Mouse (Mus musculus) spleen, adult 2 months (tissue): Measurements from ENCODE around the gene B3galt5. TPM values are rescaled to one million over a fixed set of nuclear protein-coding genes. Genes with fewer than 3 reads are reported as not detected.
A peak's percentile ranks its signal among the peaks of the same experiment; 100 is the strongest.

ENCODE experiments used
- DNase-seq, 2 experiments: peaks; one replicate each; pipeline versions ENCODE4 v3.0.0 to v3.0.0-alpha.2; 2012 to 2021; ENCODE audit warnings: low spot score in 2 of 2, low read depth in 1 of 2
- H3K27ac ChIP-seq: fragments of 200-500 bp; 2 replicates; pipeline ENCODE4 v1.5.1; 2012; ENCODE audit warnings: low read length, inconsistent platforms; ENCODE audit not compliant: insufficient read depth
- H3K27me3 ChIP-seq: fragments of 200-500 bp; 2 replicates; pipeline ENCODE4 v1.6.1; 2012; ENCODE audit warnings: mild to moderate bottlenecking, moderate library complexity, low read length, inconsistent platforms; ENCODE audit not compliant: control insufficient read depth, insufficient read depth
- H3K36me3 ChIP-seq: fragments of 200-500 bp; 2 replicates; pipeline ENCODE4 v1.6.1; 2012; ENCODE audit warnings: mild to moderate bottlenecking, low read length, inconsistent platforms; ENCODE audit not compliant: control insufficient read depth, insufficient read depth
- H3K4me1 ChIP-seq: fragments of 200-500 bp; 2 replicates; pipeline ENCODE4 v1.6.1; 2011; ENCODE audit warnings: inconsistent platforms; ENCODE audit not compliant: control insufficient read depth, insufficient read depth, insufficient read length
- H3K4me3 ChIP-seq: fragments of 200-500 bp; 2 replicates; pipeline ENCODE4 v1.5.1; 2011; ENCODE audit warnings: mild to moderate bottlenecking, inconsistent platforms; ENCODE audit not compliant: insufficient read depth, insufficient read length; ENCODE audit errors: extremely low read depth
- CTCF ChIP-seq: fragments of 200-500 bp; IDR thresholded peaks from 2 replicates; pipeline ENCODE4 v1.5.1; 2011; ENCODE audit warnings: mild to moderate bottlenecking, inconsistent platforms; ENCODE audit not compliant: insufficient read depth, insufficient read length, insufficient replicate concordance; ENCODE audit errors: extremely low read depth
- POLR2A ChIP-seq: fragments of 200-500 bp; IDR thresholded peaks from 2 replicates; pipeline ENCODE4 v1.6.1; 2011; ENCODE audit warnings: low read depth, low read length, inconsistent platforms
- WGBS: fragments of 180-500 bp; shearing (Covaris S2); methylation state at CpG from one replicate; pipeline ENCODE4 v1.1.7; 2018; 5-methylcytosine and 5-hydroxymethylcytosine counted together
- polyA plus RNA-seq: library from polyadenylated mRNA; depleted of rRNA; stranded (reverse); fragments of >200 nt; gene quantifications from 2 replicates; pipeline ENCODE4 v1.2.3, GENCODE M21; 2012; rRNA removed

B3galt5 gene
- polyA plus RNA-seq, 1 experiment, result 0.13 TPM

- TF ChIP-seq CTCF (peak; percentile 48; the same call in 1 of the 2 replicates), POLR2A (no peak)
- DNase-seq, result peak; percentile 42 to 50
These were observed 122.3 kb downstream of the B3galt5 start for GRCm38 (mm10) chr16:96357903-96358302.

DNA sequence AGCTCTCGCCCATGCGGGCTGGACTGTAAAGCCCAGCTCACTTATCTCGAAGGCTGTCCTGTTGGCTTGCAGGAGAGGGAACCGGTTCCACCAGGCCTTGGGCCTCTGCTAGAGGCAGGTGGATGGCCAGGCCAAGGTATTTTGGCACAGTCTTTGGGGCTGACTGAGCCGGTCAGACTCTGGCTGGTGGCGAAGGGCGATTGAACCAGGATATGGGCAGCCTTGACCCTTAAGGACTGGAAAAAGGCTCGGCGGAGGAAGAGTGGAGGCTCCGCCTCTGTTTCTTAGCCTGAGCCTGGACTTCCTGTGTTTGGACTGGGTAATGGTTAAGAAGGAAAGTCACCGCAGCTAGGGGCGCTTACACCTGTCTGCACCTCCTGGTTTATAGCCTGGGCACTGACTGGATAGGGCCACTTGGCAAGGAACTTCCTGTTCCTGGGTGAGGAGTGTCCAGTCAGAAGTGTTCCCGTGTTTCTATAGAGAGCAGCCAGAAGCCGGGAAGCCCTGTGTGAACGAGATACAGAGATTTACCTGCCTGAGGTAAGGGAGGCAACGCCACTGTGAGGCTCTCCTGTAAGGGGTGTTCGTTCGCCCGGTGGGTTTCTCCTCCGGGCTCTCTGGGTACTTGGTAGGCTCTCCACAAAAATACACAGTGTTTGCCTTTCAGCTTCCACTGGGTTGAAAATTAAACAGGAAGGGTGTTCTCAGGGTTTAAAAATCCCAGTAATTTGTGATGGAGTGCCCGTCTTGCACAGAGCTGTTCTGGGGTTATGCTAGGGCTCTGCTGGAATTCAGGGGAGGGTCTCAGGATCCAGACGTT lies 125.9 kb downstream of the B3galt5 start:
- no peaks in the 10 kb centered on the region for H3K27me3 ChIP-seq
- no peaks in the 10 kb centered on the region; the same call in 1 of the 2 replicates for H3K4me1 ChIP-seq
- no peak overlapping the region for H3K4me3 ChIP-seq
- no peak for DNase-seq
- WGBS, result 72% methylated on average over 22 of the region's 22 CpGs
- TF ChIP-seq CTCF, result no peak
- no peak for TF ChIP-seq POLR2A
- H3K27ac ChIP-seq, result no peak overlapping the region
- no peaks in the 10 kb centered on the region for H3K36me3 ChIP-seq

More at GRCm38 (mm10) chr16:96357903-96358302, 122.3 kb downstream of the B3galt5 start:
- Histone ChIP-seq H3K4me1 (no peaks in the 10 kb centered on the region; the same call in 1 of the 2 replicates), H3K4me3 (peak overlapping the region; percentile 21), H3K27ac (no peak overlapping the region), H3K27me3 (no peaks in the 10 kb centered on the region), H3K36me3 (no peaks in the 10 kb centered on the region)
- WGBS, result 5% methylated on average over 10 of the region's 10 CpGs

DNA sequence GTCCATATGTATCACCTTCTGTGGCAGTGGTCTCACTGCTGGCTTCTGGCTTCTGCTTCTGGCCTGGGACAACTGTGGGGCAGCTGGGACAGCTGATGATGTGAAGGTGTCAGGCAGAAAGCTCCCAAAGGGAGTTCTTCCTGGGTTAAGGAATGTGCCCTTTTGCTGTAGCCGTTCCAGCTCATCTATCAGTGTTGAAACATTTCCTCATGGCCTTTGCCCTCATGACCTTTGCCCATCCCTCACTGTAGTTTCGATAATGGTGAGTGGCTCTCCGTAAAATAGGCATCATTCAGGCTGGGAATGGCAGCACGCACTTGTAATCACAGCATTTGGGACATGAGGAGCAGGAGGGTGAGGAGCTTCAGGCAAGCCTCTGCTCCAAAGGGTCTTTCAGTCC lies 127.3 kb downstream of the B3galt5 start:
- no peaks in the 10 kb centered on the region for H3K27me3 ChIP-seq
- H3K27ac ChIP-seq, result no peak overlapping the region
- no peaks in the 10 kb centered on the region for H3K36me3 ChIP-seq
- no peak for DNase-seq
- WGBS, result 79% methylated on average over 4 of the region's 4 CpGs
- TF ChIP-seq CTCF (no peak), POLR2A (no peak)
- no peak overlapping the region for H3K4me3 ChIP-seq
- H3K4me1 ChIP-seq, result no peaks in the 10 kb centered on the region; the same call in 1 of the 2 replicates

- Histone ChIP-seq H3K27ac (no peak overlapping the region), H3K4me1 (no peaks in the 10 kb centered on the region), H3K4me3 (no peak overlapping the region), H3K36me3 (no peaks in the 10 kb centered on the region), H3K27me3 (no peaks in the 10 kb centered on the region)
- TF ChIP-seq CTCF (no peak), POLR2A (no peak)
- 75% methylated on average over 5 of the region's 5 CpGs for WGBS
- no peak for DNase-seq
These were observed 127.7 kb downstream of the B3galt5 start for GRCm38 (mm10) chr16:96363277-96363676.

DNA sequence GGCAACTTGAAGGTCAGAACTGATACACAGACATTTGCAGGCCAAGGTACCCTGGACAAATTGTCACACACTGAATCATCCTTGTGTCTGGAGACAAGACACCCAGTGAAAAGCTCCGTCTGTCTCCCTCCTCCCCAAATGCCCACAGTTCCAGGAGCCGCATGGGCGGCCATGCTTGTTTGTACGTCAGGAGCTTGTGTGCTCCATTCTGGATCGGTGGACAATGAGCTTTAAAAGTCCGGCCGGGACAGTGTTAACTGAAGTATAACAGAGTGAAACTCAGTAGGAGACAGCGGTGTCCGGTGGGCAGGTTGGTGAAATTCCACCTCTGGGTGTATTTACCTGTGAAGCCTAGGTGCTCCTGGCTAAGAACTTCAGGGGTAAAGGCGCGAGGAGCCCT lies 129.3 kb downstream of the B3galt5 start:
- H3K27ac ChIP-seq, result no peak overlapping the region
- H3K4me1 ChIP-seq, result no peaks in the 10 kb centered on the region
- H3K4me3 ChIP-seq, result no peak overlapping the region
- no peak for TF ChIP-seq CTCF
- TF ChIP-seq POLR2A, result no peak
- H3K36me3 ChIP-seq, result no peaks in the 10 kb centered on the region
- 91% methylated on average over 11 of the region's 11 CpGs for WGBS
- no peaks in the 10 kb centered on the region for H3K27me3 ChIP-seq
- DNase-seq, result no peak

Other genes with a start within 250 kb of the B3galt5 start
- 7.8 and 8.6 TPM in 2 replicates for gene Psmg1, start 244.8 kb upstream of the B3galt5 start, polyA plus RNA-seq
- gene Brwd1, start 153.3 kb upstream of the B3galt5 start, polyA plus RNA-seq, result 32.8 and 41.9 TPM in 2 replicates
- 19.0 and 19.9 TPM in 2 replicates for gene Hmgn1, start 108.1 kb upstream of the B3galt5 start, polyA plus RNA-seq
- gene Wrb, start 90.4 kb upstream of the B3galt5 start, polyA plus RNA-seq, result 28.4 and 38.1 TPM in 2 replicates
- gene Lca5l, start 43.5 kb upstream of the B3galt5 start, polyA plus RNA-seq, result 0.09 and 0.14 TPM in 2 replicates
- gene Sh3bgr, start 35.4 kb upstream of the B3galt5 start, polyA plus RNA-seq, result 1.2 and 1.9 TPM in 2 replicates
- gene Itgb2l, start 207.8 kb downstream of the B3galt5 start, polyA plus RNA-seq, result 1.4 and 1.5 TPM in 2 replicates
- gene Pcp4, start 231.8 kb downstream of the B3galt5 start, polyA plus RNA-seq, result 0.33 TPM in 2 replicates